38 mouse cellular contexts compared by ENCODE assay signal in the genomic region with DNA sequence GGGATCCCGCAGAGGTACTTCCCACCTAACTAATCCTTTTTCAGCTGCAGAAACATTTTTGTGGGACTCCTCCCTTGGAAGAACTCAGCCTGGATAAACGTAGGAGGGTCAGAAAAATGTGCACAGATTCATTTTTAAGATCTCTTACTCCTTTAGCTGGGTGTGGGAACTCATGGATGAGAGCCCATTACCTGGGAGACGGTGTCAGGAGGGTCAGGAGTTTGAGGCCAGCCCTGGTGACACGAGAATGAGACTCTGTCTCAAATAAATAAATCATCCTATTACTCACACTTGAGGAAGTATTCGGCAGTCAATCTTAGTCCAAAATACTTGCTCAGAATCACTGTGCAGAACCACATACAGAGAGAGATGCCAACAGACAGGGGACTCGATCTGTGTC. TPM values are rescaled to one million over a fixed set of nuclear protein-coding genes. Genes with fewer than 3 reads are reported as not detected.
"Had no signal": no experiment of that assay in that cellular context is flagged by ENCODE, and none has a peak within 500 bp of the region (broad histone marks: within the 10 kb centered on the region; RNA-seq: fewer than 3 reads in every experiment).

No protein-coding gene starts in this region.

- H3K4me2 ChIP-seq: heart, embryonic 12.5 days; hindbrain, embryonic 12.5 days; hindbrain, embryonic 14.5 days; intestine, embryonic 15.5 days; limb, embryonic 12.5 days; liver, embryonic 11.5 days had no signal

- ATAC-seq: hindbrain, embryonic 16.5 days; inflammation-experienced regulatory T-cells, adult 6 months; intestine, embryonic 15.5 days; intestine, postnatal 0 days had no signal

- DNase-seq: gastrocnemius, postnatal 14 days; gastrocnemius, postnatal 36 days; heart, adult 11 months; heart, adult 2 months; heart, postnatal 10 days; heart, postnatal 4 days; kidney, adult 18-20 months; kidney, adult 8-10 months; kidney, postnatal 10 days; kidney, postnatal 25 days; kidney, postnatal 4 days; layer of hippocampus, adult 9-11 months; layer of hippocampus, postnatal 36 days; liver had no signal

- H3K27me3 ChIP-seq: intestine, embryonic 15.5 days had no signal

- H3K27ac ChIP-seq: heart, adult 2 months; heart, embryonic 10.5 days; hindbrain, embryonic 10.5 days; hindbrain, embryonic 12.5 days; hindbrain, embryonic 14.5 days; intestine, embryonic 15.5 days; layer of hippocampus, adult 2 months; limb, embryonic 10.5 days; limb, embryonic 12.5 days had no signal

- H3K9ac ChIP-seq: heart, embryonic 12.5 days; hindbrain, embryonic 12.5 days; hindbrain, embryonic 14.5 days; intestine, embryonic 15.5 days; limb, embryonic 12.5 days had no signal

- H3K4me3 ChIP-seq: heart, adult 2 months; heart, embryonic 10.5 days; heart, embryonic 12.5 days; hindbrain, embryonic 10.5 days; hindbrain, embryonic 12.5 days; intestine, embryonic 15.5 days; layer of hippocampus, adult 2 months; limb, embryonic 10.5 days; limb, embryonic 12.5 days had no signal

- H3K36me3 ChIP-seq: heart, embryonic 10.5 days; heart, embryonic 12.5 days; hindbrain, embryonic 10.5 days; hindbrain, embryonic 12.5 days; intestine, embryonic 15.5 days; limb, embryonic 10.5 days; limb, embryonic 12.5 days had no signal

- H3K9me3 ChIP-seq: heart, embryonic 10.5 days; heart, embryonic 12.5 days; hindbrain, embryonic 10.5 days; hindbrain, embryonic 12.5 days; intestine, embryonic 15.5 days; limb, embryonic 10.5 days; limb, embryonic 12.5 days had no signal

RNA-seq across cellular contexts. Expression of a gene that starts 48.2 kb away (rescaled TPM):
- total RNA-seq: gastrocnemius, adult 18-20 months; gastrocnemius, adult 8-10 months; gastrocnemius, postnatal 14 days; gastrocnemius, postnatal 36 days; heart, adult 2 months; heart, postnatal 25 days; layer of hippocampus, adult 2 months; layer of hippocampus, postnatal 14 days; layer of hippocampus, postnatal 36 days; left cerebral cortex, adult 18-20 months; left cerebral cortex, postnatal 14 days; left cerebral cortex, postnatal 36 days had no signal
- polyA plus RNA-seq: heart, adult 2 months; heart, embryonic 10.5 days; heart, embryonic 12.5 days; heart, embryonic 14.5 days; heart, embryonic 16.5 days; hindbrain, embryonic 10.5 days; hindbrain, embryonic 12.5 days; hindbrain, embryonic 14.5 days; hindbrain, embryonic 16.5 days; inflammation-experienced regulatory T-cells, adult 6 months; intestine, embryonic 15.5 days; intestine, postnatal 0 days; kidney, embryonic 14.5 days; kidney, embryonic 16.5 days; limb, embryonic 10.5 days; limb, embryonic 12.5 days had no signal
